Mouse (Mus musculus) liver, adult 2 months (tissue): Measurements from ENCODE around the gene Dpp6. TPM values are rescaled to one million over a fixed set of nuclear protein-coding genes. Genes with fewer than 3 reads are reported as not detected.
A peak's percentile ranks its signal among the peaks of the same experiment; 100 is the strongest.

Experiments used
- DNase-seq: peaks from one replicate; pipeline ENCODE4 v3.0.0-alpha.2; 2011; ENCODE audit warnings: low read depth, low spot score; ENCODE audit errors: extremely low read depth
- H3K27ac ChIP-seq: fragments of 200-500 bp; replicated peaks from 2 replicates; pipeline ENCODE4 v1.5.1; 2012; ENCODE audit warnings: low read depth, mild to moderate bottlenecking, control low read depth, inconsistent platforms, low read length; ENCODE audit not compliant: insufficient read depth
- H3K27me3 ChIP-seq: fragments of 200-500 bp; 2 replicates; pipeline ENCODE4 v1.6.1; 2012; ENCODE audit warnings: mild to moderate bottlenecking, moderate library complexity, low read length, inconsistent platforms; ENCODE audit not compliant: control insufficient read depth, insufficient read depth
- H3K36me3 ChIP-seq: fragments of 200-500 bp; 2 replicates; pipeline ENCODE4 v1.6.1; 2012; ENCODE audit warnings: low read length, inconsistent platforms; ENCODE audit not compliant: control insufficient read depth, insufficient read depth
- H3K4me1 ChIP-seq: fragments of 200-500 bp; 2 replicates; pipeline ENCODE4 v1.6.1; 2011; ENCODE audit warnings: low read length; ENCODE audit not compliant: control insufficient read depth, insufficient read depth
- H3K4me3 ChIP-seq: fragments of 200-500 bp; 2 replicates; pipeline ENCODE4 v1.5.1; 2011; ENCODE audit warnings: low read depth, mild to moderate bottlenecking, control low read depth, low read length, moderate library complexity; ENCODE audit not compliant: insufficient read depth
- H3K79me2 ChIP-seq: fragments of 200-500 bp; 2 replicates; pipeline ENCODE4 v1.6.1; 2012; ENCODE audit warnings: inconsistent platforms, mild to moderate bottlenecking, low read length, moderate library complexity; ENCODE audit not compliant: control insufficient read depth, insufficient read depth
- H3K9ac ChIP-seq: fragments of 200-500 bp; 2 replicates; pipeline ENCODE4 v1.6.1; 2012; ENCODE audit warnings: low read depth, mild to moderate bottlenecking, control low read depth, inconsistent platforms, low read length
- CTCF ChIP-seq: fragments of 200-500 bp; IDR thresholded peaks from 2 replicates; pipeline ENCODE4 v1.5.1; 2011; ENCODE audit warnings: low read depth, low read length, control low read depth
- POLR2A ChIP-seq: fragments of 200-500 bp; IDR thresholded peaks from 2 replicates; pipeline ENCODE4 v1.6.1; 2011; ENCODE audit warnings: low read length, control low read depth; ENCODE audit not compliant: insufficient read depth; ENCODE audit errors: extremely low read depth
- WGBS: fragments of 180-500 bp; shearing (Covaris S2); methylation state at CpG from one replicate; pipeline ENCODE4 v1.1.7; 2018; 5-methylcytosine and 5-hydroxymethylcytosine counted together
- polyA plus RNA-seq: library from polyadenylated mRNA; depleted of rRNA; stranded (reverse); fragments of >200 nt; gene quantifications from 2 replicates; pipeline ENCODE4 v1.2.3, GENCODE M21; 2012
- total RNA-seq: library from RNA; depleted of rRNA; stranded (reverse); fragments of >200 nt; gene quantifications from 2 replicates; pipeline ENCODE4 v1.2.3, GENCODE M21; 2014

The Dpp6 gene
- total and polyA plus RNA-seq, 2 experiments: not detected

DNA sequence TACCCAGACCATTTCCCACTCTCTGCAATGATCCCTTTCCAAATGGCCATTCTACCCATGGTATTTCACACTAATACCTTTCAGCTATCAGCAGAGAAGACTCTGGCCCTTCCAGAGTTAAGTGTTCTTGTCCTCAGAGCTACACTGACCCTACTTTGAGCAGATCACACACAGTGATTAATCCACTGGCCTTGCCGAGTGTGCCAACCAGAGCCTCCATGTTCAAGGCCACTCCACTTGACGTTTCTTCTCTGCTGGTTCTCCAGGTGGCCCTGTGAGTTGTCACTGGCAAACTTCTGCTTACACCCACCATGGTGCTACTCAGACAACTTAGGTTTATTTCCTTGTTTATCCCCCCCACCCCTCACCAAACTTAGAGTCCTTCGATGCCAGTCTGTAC, 433.9 kb downstream of the Dpp6 start:
- H3K79me2 ChIP-seq: no peaks in the 10 kb centered on the region
- TF ChIP-seq POLR2A (no peak), CTCF (no peak)
- H3K4me1 ChIP-seq: no peaks in the 10 kb centered on the region
- DNase-seq: peak; percentile 15
- WGBS: 83% methylated on average over 3 of the region's 3 CpGs
- H3K4me3 ChIP-seq: no peak overlapping the region
- no peaks in the 10 kb centered on the region for H3K36me3 ChIP-seq
- no peak overlapping the region for H3K9ac ChIP-seq
- no peak overlapping the region for H3K27ac ChIP-seq
- H3K27me3 ChIP-seq: no peaks in the 10 kb centered on the region

DNA sequence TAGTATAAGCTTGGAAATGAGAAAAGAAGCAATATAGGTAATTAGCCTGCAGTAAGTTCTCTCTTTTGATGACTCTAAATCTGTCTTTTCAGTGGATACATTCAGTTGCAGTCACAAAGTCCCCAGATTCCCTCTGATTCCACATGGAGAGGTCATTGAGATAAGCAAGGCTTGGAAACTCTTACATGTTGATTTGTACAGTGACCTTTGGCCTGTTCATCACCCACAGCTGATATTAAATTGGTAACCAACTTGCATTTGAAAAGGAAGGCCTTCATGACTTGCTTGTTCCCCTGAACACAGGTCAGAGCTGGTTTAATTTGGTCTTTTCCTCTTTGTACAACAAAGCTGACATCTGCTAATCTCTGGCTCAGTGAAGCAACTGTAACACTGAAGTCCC, 434.4 kb downstream of the Dpp6 start:
- no peak for TF ChIP-seq CTCF
- no peak for TF ChIP-seq POLR2A
- DNase-seq: peak; percentile 79
- Histone ChIP-seq H3K4me3 (no peak overlapping the region), H3K79me2 (no peaks in the 10 kb centered on the region), H3K36me3 (no peaks in the 10 kb centered on the region), H3K4me1 (no peaks in the 10 kb centered on the region), H3K27ac (no peak overlapping the region), H3K27me3 (no peaks in the 10 kb centered on the region), H3K9ac (no peak overlapping the region)

GRCm38 (mm10) chr5:27255247-27255646, 438.2 kb downstream of the Dpp6 start:
- no peak for DNase-seq
- Histone ChIP-seq H3K36me3 (no peaks in the 10 kb centered on the region), H3K9ac (no peak overlapping the region), H3K27ac (no peak overlapping the region), H3K79me2 (no peaks in the 10 kb centered on the region), H3K4me3 (no peak overlapping the region), H3K27me3 (no peaks in the 10 kb centered on the region), H3K4me1 (no peaks in the 10 kb centered on the region)
- TF ChIP-seq CTCF (no peak), POLR2A (no peak)
- 81% methylated on average over 2 of the region's 2 CpGs for WGBS

DNA sequence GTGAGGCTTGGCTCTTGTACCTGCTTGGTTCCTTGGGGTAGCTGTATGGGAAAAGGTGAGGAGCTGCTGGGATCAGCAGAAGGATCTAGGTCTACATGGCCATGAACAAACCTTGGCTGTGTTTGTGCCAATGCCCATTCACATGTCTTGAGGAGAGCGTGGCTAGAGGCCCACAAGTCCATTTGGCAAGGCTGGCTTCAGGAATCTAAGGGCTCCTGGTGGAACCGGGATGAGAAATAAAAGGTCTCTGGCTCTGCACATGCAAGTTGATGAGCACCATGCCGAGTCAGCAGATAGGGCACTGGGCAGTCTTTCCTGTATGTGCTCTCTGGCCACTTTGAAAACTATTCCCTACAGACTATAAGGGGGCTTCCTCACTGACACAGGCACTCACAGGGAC, 441.6 kb downstream of the Dpp6 start:
- no peaks in the 10 kb centered on the region for H3K36me3 ChIP-seq
- H3K27me3 ChIP-seq: no peaks in the 10 kb centered on the region
- DNase-seq: no peak
- 64% methylated on average over 3 of the region's 3 CpGs for WGBS
- no peak overlapping the region for H3K9ac ChIP-seq
- no peak overlapping the region for H3K27ac ChIP-seq
- H3K4me3 ChIP-seq: no peak overlapping the region
- no peaks in the 10 kb centered on the region for H3K4me1 ChIP-seq
- TF ChIP-seq POLR2A (no peak), CTCF (no peak)
- H3K79me2 ChIP-seq: no peaks in the 10 kb centered on the region

DNA sequence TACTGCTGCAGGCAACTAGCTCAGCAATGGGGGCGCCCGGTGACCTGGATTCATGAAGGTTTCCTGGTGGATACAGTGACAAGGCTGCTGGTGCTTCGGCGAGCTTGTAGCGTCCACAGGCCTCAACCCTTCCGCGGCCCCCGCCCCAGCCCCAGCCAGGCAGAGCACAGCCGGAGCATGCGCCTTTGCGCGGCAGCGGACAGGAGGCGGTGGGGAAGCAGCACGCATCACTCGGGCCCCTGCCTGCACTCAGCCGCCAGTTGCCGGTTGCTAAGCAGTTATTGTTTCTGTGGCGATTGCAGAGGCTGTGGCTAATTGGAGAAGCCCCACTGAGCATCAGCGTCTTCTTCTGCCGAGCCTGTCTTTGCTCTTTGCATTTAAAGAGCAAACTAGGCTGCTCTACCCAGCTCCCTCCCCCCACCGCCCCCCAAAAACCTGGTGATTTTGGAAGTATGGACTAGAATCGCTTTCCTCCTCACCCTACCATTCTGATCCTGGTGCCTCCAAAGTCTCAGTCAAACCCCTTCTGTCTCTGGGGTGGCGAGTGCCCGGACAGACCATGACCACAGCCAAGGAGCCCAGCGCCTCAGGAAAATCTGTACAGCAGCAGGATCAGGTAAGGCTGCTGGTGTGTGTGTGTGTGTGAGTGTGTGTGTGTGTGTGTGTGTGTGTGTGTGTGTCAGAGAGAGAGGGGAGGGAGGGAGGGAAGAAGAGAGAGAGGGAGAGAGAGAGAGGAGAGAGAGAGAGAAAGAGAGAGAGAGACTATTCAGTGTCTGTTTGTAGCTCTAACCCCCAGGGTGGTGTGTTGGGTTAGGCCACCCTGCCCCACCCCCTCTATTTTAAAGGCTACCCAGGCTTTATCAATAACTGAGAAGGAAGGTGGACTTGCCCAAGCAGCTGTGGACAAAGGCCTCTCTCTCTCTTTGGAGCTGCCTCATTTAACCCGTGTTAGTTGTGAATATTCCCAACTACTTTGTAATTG, 445.0 kb downstream of the Dpp6 start:
- DNase-seq: no peak
- Histone ChIP-seq H3K4me1 (no peaks in the 10 kb centered on the region), H3K9ac (no peak overlapping the region), H3K27me3 (no peaks in the 10 kb centered on the region), H3K27ac (no peak overlapping the region), H3K36me3 (no peaks in the 10 kb centered on the region), H3K79me2 (no peaks in the 10 kb centered on the region), H3K4me3 (no peak overlapping the region)
- TF ChIP-seq CTCF: no peak
- no peak for TF ChIP-seq POLR2A
- WGBS: 10% methylated on average over 27 of the region's 27 CpGs

GRCm38 (mm10) chr5:27262751-27263150, 445.7 kb downstream of the Dpp6 start:
- no peak for DNase-seq
- no peak overlapping the region for H3K27ac ChIP-seq
- H3K36me3 ChIP-seq: no peaks in the 10 kb centered on the region
- H3K79me2 ChIP-seq: no peaks in the 10 kb centered on the region
- no peaks in the 10 kb centered on the region for H3K4me1 ChIP-seq
- 83% methylated on average over 1 of the region's 1 CpGs for WGBS
- no peak for TF ChIP-seq CTCF
- TF ChIP-seq POLR2A: no peak
- H3K9ac ChIP-seq: no peak overlapping the region
- H3K27me3 ChIP-seq: no peaks in the 10 kb centered on the region
- H3K4me3 ChIP-seq: no peak overlapping the region
